Mouse (Mus musculus) E14TG2a.4 (cell line): ENCODE results near the gene Tpmt.

Experiments
- H3K27me3 ChIP-seq: 2 replicates; pipeline ENCODE4 v1.6.1; 2014; ENCODE audit warnings: low read length, control low read depth; ENCODE audit not compliant: insufficient read depth
- H3K36me3 ChIP-seq: 2 replicates; pipeline ENCODE4 v1.6.1; 2014; ENCODE audit warnings: low read length, control low read depth; ENCODE audit not compliant: insufficient read depth
- H3K4me1 ChIP-seq: replicated peaks from 2 replicates; pipeline ENCODE4 v1.6.1; 2014; ENCODE audit warnings: low read depth, low read length, control low read depth
- H3K4me3 ChIP-seq: replicated peaks from 2 replicates; pipeline ENCODE4 v1.5.1; 2014; ENCODE audit warnings: mild to moderate bottlenecking, low read length
- H3K9me3 ChIP-seq: 2 replicates; pipeline ENCODE4 v1.6.1; 2014; ENCODE audit warnings: low read length, control low read depth
- CTCF ChIP-seq: conservative IDR thresholded peaks from 2 replicates; pipeline ENCODE4 v1.5.1; 2014; ENCODE audit warnings: low read length
- NANOG ChIP-seq: IDR thresholded peaks from 2 replicates; pipeline ENCODE4 v1.6.1; 2014; ENCODE audit warnings: borderline replicate concordance, low read length, mixed read lengths
- POU5F1 ChIP-seq: IDR thresholded peaks from 2 replicates; pipeline ENCODE4 v1.6.1; 2014; ENCODE audit warnings: low read length, borderline replicate concordance

The Tpmt gene

DNA sequence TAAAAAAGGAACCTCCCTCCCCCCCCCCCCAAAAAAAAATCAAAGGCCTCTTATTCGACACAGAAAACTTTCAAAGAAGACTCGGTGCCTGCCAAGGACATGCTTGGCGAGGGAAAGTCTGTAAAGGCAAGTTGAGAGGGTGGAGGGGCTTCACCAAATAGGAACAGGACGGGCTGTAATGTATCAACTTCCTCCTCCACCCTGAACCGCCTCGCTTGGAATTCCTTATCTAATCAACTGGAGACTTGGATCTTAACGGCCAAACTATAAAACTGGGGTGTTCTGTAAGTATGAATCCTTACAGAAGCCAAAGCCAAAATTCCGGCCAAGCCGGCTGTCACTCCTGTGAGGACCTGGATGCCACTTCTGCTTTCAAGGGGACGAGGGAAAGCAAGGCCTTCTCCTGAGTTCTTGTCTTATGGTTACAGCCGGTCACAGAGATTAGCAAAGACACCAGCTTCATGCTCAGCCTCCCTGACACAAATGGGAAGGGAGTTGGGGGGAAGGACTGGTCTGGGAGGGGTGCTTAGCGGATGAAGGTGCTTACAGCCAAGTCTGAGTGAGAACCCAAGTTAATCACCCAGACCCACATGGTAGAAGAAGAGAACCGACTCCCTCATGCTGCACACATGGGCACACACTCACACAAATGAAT lies 64.6 kb downstream of the Tpmt start:
- peaks cover 18% of the 10 kb centered on the region for H3K4me1 ChIP-seq
- TF ChIP-seq POU5F1 (no peak), CTCF (no peak), NANOG (no peak)
- no peak overlapping the region for H3K4me3 ChIP-seq
- H3K36me3 ChIP-seq = no peaks in the 10 kb centered on the region
- H3K27me3 ChIP-seq = peaks cover 8% of the 10 kb centered on the region
- H3K9me3 ChIP-seq = no peaks in the 10 kb centered on the region

DNA sequence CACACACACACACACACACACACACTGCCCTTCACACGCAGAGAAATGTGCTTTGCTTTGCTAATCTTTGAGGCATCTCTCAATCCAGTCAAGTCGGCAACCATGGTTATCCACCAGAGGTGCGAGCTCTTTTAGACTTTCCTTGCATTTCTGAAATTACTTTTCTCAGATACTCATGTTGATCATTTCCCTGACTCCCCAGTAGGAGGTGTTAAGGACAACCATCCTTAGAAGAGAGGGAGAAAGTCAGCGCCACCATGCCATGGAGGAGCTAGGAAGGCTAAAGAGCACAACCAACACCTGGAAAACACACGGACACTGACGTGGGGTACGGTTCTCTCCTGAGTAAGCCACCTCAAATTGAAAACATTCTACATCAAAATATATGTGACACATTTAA lies 68.0 kb downstream of the Tpmt start:
- no peak for TF ChIP-seq CTCF
- no peak for TF ChIP-seq NANOG
- TF ChIP-seq POU5F1 = no peak
- no peak overlapping the region for H3K4me3 ChIP-seq
- H3K9me3 ChIP-seq = no peaks in the 10 kb centered on the region
- no peaks in the 10 kb centered on the region for H3K27me3 ChIP-seq
- H3K4me1 ChIP-seq = peaks cover 31% of the 10 kb centered on the region
- no peaks in the 10 kb centered on the region for H3K36me3 ChIP-seq

DNA sequence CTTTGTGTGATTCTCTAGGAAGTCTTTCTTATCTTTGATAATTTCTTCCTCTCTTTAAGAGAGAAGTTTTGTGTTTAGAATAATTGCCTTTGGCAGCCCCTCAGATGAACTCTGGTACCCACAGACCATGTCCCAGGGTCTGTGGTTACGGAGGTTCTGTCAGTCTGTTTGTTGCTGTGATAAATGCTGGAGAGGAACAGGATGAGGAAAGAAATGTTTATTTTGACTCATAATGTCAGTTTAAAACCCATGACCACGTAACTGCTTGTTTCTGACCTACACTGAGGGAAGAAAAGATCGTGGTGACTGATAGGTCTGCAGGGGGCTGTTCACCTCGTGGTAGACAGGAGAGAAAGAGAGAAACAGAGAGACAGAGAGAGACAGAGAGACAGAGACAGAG lies 68.6 kb downstream of the Tpmt start:
- Histone ChIP-seq H3K27me3 (no peaks in the 10 kb centered on the region), H3K4me1 (peaks cover 31% of the 10 kb centered on the region), H3K36me3 (no peaks in the 10 kb centered on the region), H3K4me3 (no peak overlapping the region), H3K9me3 (no peaks in the 10 kb centered on the region)
- TF ChIP-seq POU5F1 (no peak), NANOG (no peak)

DNA sequence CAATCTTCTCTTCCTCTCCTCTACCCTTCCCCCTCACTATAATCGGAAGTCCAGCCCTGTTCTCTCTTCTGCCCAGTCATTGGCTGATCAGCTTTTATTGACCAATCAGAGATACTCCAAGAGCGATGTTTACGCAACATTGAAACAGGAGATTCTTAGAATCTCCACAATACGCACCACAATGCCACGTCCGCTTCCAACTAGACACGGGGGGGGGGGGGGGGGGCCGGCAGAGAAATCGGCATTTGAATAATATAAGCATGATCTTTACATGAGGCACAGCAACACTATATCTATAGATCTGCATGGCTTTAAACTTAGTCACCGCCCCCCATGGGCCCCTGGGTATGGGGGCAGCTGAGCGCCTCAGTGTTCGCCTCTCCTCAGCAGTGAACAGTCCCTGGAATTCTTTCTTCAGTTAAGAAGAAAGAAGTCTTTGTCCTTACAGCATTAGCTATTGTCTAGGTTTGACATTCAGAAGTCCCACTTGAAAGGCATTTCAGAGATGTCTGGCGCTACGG lies 69.4 kb downstream of the Tpmt start:
- Histone ChIP-seq H3K4me3 (peak overlapping the region; percentile 45; the same call in 1 of the 2 replicates), H3K27me3 (no peaks in the 10 kb centered on the region), H3K9me3 (no peaks in the 10 kb centered on the region), H3K4me1 (peaks cover 28% of the 10 kb centered on the region), H3K36me3 (no peaks in the 10 kb centered on the region)
- TF ChIP-seq CTCF (no peak), POU5F1 (no peak), NANOG (peak; percentile 62; the same call in 1 of the 2 replicates)
